Mouse (Mus musculus) neural tube, embryonic 13.5 days (tissue): ENCODE measurements around the gene E2f4. TPM values are rescaled to one million over a fixed set of nuclear protein-coding genes. Genes with fewer than 3 reads are reported as not detected.
A peak's percentile ranks its signal among the peaks of the same experiment; 100 is the strongest.

ENCODE experiments used
- ATAC-seq: fragments of 200-750 bp; cut with Nextera tagmentation; 2 replicates; pipeline ENCODE4 v1.8.0; 2017; ENCODE audit warnings: low read depth, mild to moderate bottlenecking, moderate TSS enrichment, moderate library complexity
- H3K27ac ChIP-seq: fragments of 300-500 bp; sonication (generic); replicated peaks from 2 replicates; pipeline ENCODE4 v1.5.1; 2015; ENCODE audit warnings: moderate library complexity, mild to moderate bottlenecking, inconsistent platforms
- H3K27me3 ChIP-seq: fragments of 300-500 bp; sonication (generic); 2 replicates; pipeline ENCODE4 v1.6.1; 2015; ENCODE audit warnings: mild to moderate bottlenecking, inconsistent platforms
- H3K36me3 ChIP-seq: fragments of 300-500 bp; sonication (generic); 2 replicates; pipeline ENCODE4 v1.6.1; 2015; ENCODE audit warnings: mild to moderate bottlenecking, inconsistent platforms
- H3K4me1 ChIP-seq: fragments of 300-500 bp; sonication (generic); replicated peaks from 2 replicates; pipeline ENCODE4 v1.6.1; 2015; ENCODE audit warnings: inconsistent platforms
- H3K4me2 ChIP-seq: fragments of 300-500 bp; sonication (generic); 2 replicates; pipeline ENCODE4 v1.6.1; 2015; ENCODE audit warnings: inconsistent platforms, mild to moderate bottlenecking, moderate library complexity
- H3K4me3 ChIP-seq: fragments of 300-500 bp; sonication (generic); 2 replicates; pipeline ENCODE4 v1.5.1; 2015; ENCODE audit warnings: mild to moderate bottlenecking, inconsistent platforms
- H3K9ac ChIP-seq: fragments of 300-500 bp; sonication (generic); 2 replicates; pipeline ENCODE4 v1.6.1; 2015; ENCODE audit warnings: moderate library complexity, mild to moderate bottlenecking, inconsistent platforms
- H3K9me3 ChIP-seq: fragments of 300-500 bp; sonication (generic); 2 replicates; pipeline ENCODE4 v1.6.1; 2016; ENCODE audit warnings: inconsistent platforms
- WGBS: fragments of 180-500 bp; shearing (Covaris S2); methylation state at CpG from one replicate; pipeline ENCODE4 v1.1.7; 2015; 5-methylcytosine and 5-hydroxymethylcytosine counted together
- microRNA counts: library from miRNA; unstranded; fragments of <30 nt; microRNA quantifications from one replicate; lab custom pipeline; 2016
- microRNA-seq: library from miRNA; unstranded; fragments of <30 nt; microRNA quantifications from one replicate; pipeline ENCODE4, GENCODE M21; 2016
- polyA plus RNA-seq: library from polyadenylated mRNA; unstranded; fragments of >200 nt; fragmentation: Nextera tagmentation; extraction: Ambion mirVana; gene quantifications from 2 replicates; pipeline ENCODE4 v1.2.1, GENCODE M21; 2015

Gene E2f4
- polyA plus RNA-seq, 1 experiment from 2014 or later = 49.3 TPM

- Histone ChIP-seq H3K27me3 (peaks cover 16% of the 10 kb centered on the region), H3K4me2 (peak overlapping the region; percentile 96), H3K9me3 (no peaks in the 10 kb centered on the region), H3K9ac (peak overlapping the region; percentile 81), H3K36me3 (no peaks in the 10 kb centered on the region), H3K4me1 (peaks cover 43% of the 10 kb centered on the region), H3K4me3 (peak overlapping the region; percentile 72), H3K27ac (no peak overlapping the region)
- WGBS = 2% methylated on average over 34 of the region's 34 CpGs
- peak; percentile 10 for ATAC-seq
Observed at GRCm38 (mm10) chr8:105346611-105347427, 49.4 kb downstream of the E2f4 start.

- under 1% methylated on average over 53 of the region's 53 CpGs for WGBS
- Histone ChIP-seq H3K4me1 (peaks cover 43% of the 10 kb centered on the region), H3K4me3 (peak within 1 kb of the TSS; percentile 72), H3K4me2 (peak within 1 kb of the TSS; percentile 96), H3K9me3 (no peaks in the 10 kb centered on the region), H3K27ac (peak within 1 kb of the TSS; percentile 49), H3K36me3 (no peaks in the 10 kb centered on the region), H3K27me3 (peaks cover 16% of the 10 kb centered on the region), H3K9ac (peak within 1 kb of the TSS; percentile 81)
- peak; percentile 83 for ATAC-seq
Observed at GRCm38 (mm10) chr8:105347428-105348221, 50.2 kb downstream of the E2f4 start, which contains the start of gene Fhod1. Fhod1 (minus strand) TSS chr8:105347953.

- WGBS = 1% methylated on average over 34 of the region's 34 CpGs
Observed at GRCm38 (mm10) chr8:105348450-105349095, 51.1 kb downstream of the E2f4 start, which contains the start of gene Slc9a5. Slc9a5 (plus strand) TSS chr8:105348843.

GRCm38 (mm10) chr8:105349096-105349771 is 51.8 kb downstream of the E2f4 start:
- Histone ChIP-seq H3K4me3 (peak overlapping the region; percentile 72), H3K4me2 (peak overlapping the region; percentile 96), H3K9ac (peak overlapping the region; percentile 81), H3K27me3 (peaks cover 16% of the 10 kb centered on the region), H3K4me1 (peaks cover 43% of the 10 kb centered on the region), H3K36me3 (no peaks in the 10 kb centered on the region), H3K27ac (peak overlapping the region; percentile 49), H3K9me3 (no peaks in the 10 kb centered on the region)
- peak; percentile 36; the same call in 1 of the 2 replicates for ATAC-seq
- WGBS = 0% methylated on average over 35 of the region's 48 CpGs

More at GRCm38 (mm10) chr8:105348450-105349095, 51.1 kb downstream of the E2f4 start, which contains the start of gene Slc9a5:
- Histone ChIP-seq H3K9ac (peak within 1 kb of the TSS; percentile 81), H3K4me3 (peak within 1 kb of the TSS; percentile 72), H3K4me1 (peaks cover 43% of the 10 kb centered on the region), H3K36me3 (no peaks in the 10 kb centered on the region), H3K4me2 (peak within 1 kb of the TSS; percentile 96), H3K27me3 (peaks cover 16% of the 10 kb centered on the region), H3K27ac (peak within 1 kb of the TSS; percentile 49), H3K9me3 (no peaks in the 10 kb centered on the region)
- peak; percentile 27 for ATAC-seq

GRCm38 (mm10) chr8:105350186-105350585 is 52.7 kb downstream of the E2f4 start:
- H3K4me3 ChIP-seq = peak overlapping the region; percentile 72
- ATAC-seq = no peak
- no peak overlapping the region for H3K27ac ChIP-seq
- H3K4me2 ChIP-seq = peak overlapping the region; percentile 96
- H3K27me3 ChIP-seq = peaks cover 16% of the 10 kb centered on the region
- H3K36me3 ChIP-seq = no peaks in the 10 kb centered on the region
- peak overlapping the region; percentile 81 for H3K9ac ChIP-seq
- H3K4me1 ChIP-seq = peaks cover 43% of the 10 kb centered on the region
- 37% methylated on average over 7 of the region's 7 CpGs for WGBS
- no peaks in the 10 kb centered on the region for H3K9me3 ChIP-seq

GRCm38 (mm10) chr8:105353583-105354135 is 56.2 kb downstream of the E2f4 start:
- Histone ChIP-seq H3K4me2 (no peak overlapping the region), H3K9ac (no peak overlapping the region), H3K27me3 (no peaks in the 10 kb centered on the region; the same call in 1 of the 2 replicates), H3K36me3 (peaks cover 3% of the 10 kb centered on the region; the same call in 1 of the 2 replicates), H3K9me3 (no peaks in the 10 kb centered on the region), H3K27ac (no peak overlapping the region), H3K4me1 (peaks cover 21% of the 10 kb centered on the region), H3K4me3 (no peak overlapping the region)
- ATAC-seq = no peak
- WGBS = 87% methylated on average over 8 of the region's 8 CpGs

- Histone ChIP-seq H3K27me3 (no peaks in the 10 kb centered on the region; the same call in 1 of the 2 replicates), H3K4me2 (no peak overlapping the region), H3K36me3 (peaks cover 8% of the 10 kb centered on the region; the same call in 1 of the 2 replicates), H3K9me3 (no peaks in the 10 kb centered on the region), H3K27ac (no peak overlapping the region), H3K9ac (no peak overlapping the region), H3K4me3 (no peak overlapping the region), H3K4me1 (peaks cover 15% of the 10 kb centered on the region)
- 84% methylated on average over 4 of the region's 4 CpGs for WGBS
- no peak for ATAC-seq
Observed at GRCm38 (mm10) chr8:105354549-105354948, 57.1 kb downstream of the E2f4 start.

MicroRNAs within 50 kb of the gene (microRNA counts, 519-probe panel; counts per million panel counts)
- microRNA mmu-miR-328 (lab: Ali Mortazavi, UCI) = 3,364 counts per million, percentile 45 among the panel's probes with 10 or more counts

Small RNA genes within 50 kb of the gene (microRNA-seq; reads per million reads assigned to microRNA genes)
- gene Gm27320 (not detected), gene Mir328 (230 reads per million, percentile 65 among the genes with 10 or more reads in this experiment)

Other genes starting within 250 kb of the E2f4 start
- gene Ces3a, start 249.1 kb upstream of the E2f4 start, polyA plus RNA-seq = not detected in 2 replicates
- gene Ces3b, start 213.9 kb upstream of the E2f4 start, polyA plus RNA-seq = not detected in 2 replicates
- not detected in 2 replicates for gene Ces4a, start 165.9 kb upstream of the E2f4 start, polyA plus RNA-seq
- gene Cbfb, start 127.0 kb upstream of the E2f4 start, polyA plus RNA-seq = 59.1 and 66.6 TPM in 2 replicates
- gene D230025D16Rik, start 72.5 kb upstream of the E2f4 start, polyA plus RNA-seq = 27.3 and 27.5 TPM in 2 replicates
- gene B3gnt9, start 42.5 kb upstream of the E2f4 start, polyA plus RNA-seq = 7.4 and 8.8 TPM in 2 replicates
- gene Tradd, start 33.1 kb upstream of the E2f4 start, polyA plus RNA-seq = 21.4 and 25.0 TPM in 2 replicates
- gene Fbxl8, start 33.0 kb upstream of the E2f4 start, polyA plus RNA-seq = 1.8 and 2.0 TPM in 2 replicates
- 0.32 and 0.44 TPM in 2 replicates for gene Hsf4, start 27.9 kb upstream of the E2f4 start, polyA plus RNA-seq
- 5.3 and 6.9 TPM in 2 replicates for gene Nol3, start 21.5 kb upstream of the E2f4 start, polyA plus RNA-seq
- gene 4931428F04Rik, start 7.8 kb upstream of the E2f4 start, polyA plus RNA-seq = 120 and 124 TPM in 2 replicates
- 12.8 and 14.3 TPM in 2 replicates for gene Exoc3l, start 1.6 kb upstream of the E2f4 start, polyA plus RNA-seq
- gene Elmo3, start 7.9 kb downstream of the E2f4 start, polyA plus RNA-seq = 0.92 and 1.4 TPM in 2 replicates
- 1.2 and 1.3 TPM in 2 replicates for gene Lrrc29, start 28.6 kb downstream of the E2f4 start, polyA plus RNA-seq
- 148 and 151 TPM in 2 replicates for gene Tmem208, start 28.7 kb downstream of the E2f4 start, polyA plus RNA-seq
- 0.28 and 0.63 TPM in 2 replicates for gene Fhod1, start 50.3 kb downstream of the E2f4 start, polyA plus RNA-seq
- gene Slc9a5, start 51.2 kb downstream of the E2f4 start, polyA plus RNA-seq = 5.4 and 7.1 TPM in 2 replicates
- 0.60 and 0.62 TPM in 2 replicates for gene Plekhg4, start 75.6 kb downstream of the E2f4 start, polyA plus RNA-seq
- not detected in 2 replicates for gene Kctd19, start 115.8 kb downstream of the E2f4 start, polyA plus RNA-seq
- 0.65 and 0.92 TPM in 2 replicates for gene Lrrc36, start 115.9 kb downstream of the E2f4 start, polyA plus RNA-seq
- gene Tppp3, start 173.9 kb downstream of the E2f4 start, polyA plus RNA-seq = 239 and 296 TPM in 2 replicates
- gene Zdhhc1, start 199.2 kb downstream of the E2f4 start, polyA plus RNA-seq = 27.8 and 31.9 TPM in 2 replicates
- 5.4 and 5.5 TPM in 2 replicates for gene Hsd11b2, start 221.1 kb downstream of the E2f4 start, polyA plus RNA-seq